Mouse (Mus musculus): ENCODE data around the gene Arfip1. TPM values are rescaled to one million over a fixed set of nuclear protein-coding genes. Genes with fewer than 3 reads are reported as not detected.

The Arfip1 gene
- polyA plus RNA-seq (2015; fragmentation: Nextera tagmentation; extraction: Ambion mirVana): 72.3 and 74.1 TPM in 2 replicates

DNA sequence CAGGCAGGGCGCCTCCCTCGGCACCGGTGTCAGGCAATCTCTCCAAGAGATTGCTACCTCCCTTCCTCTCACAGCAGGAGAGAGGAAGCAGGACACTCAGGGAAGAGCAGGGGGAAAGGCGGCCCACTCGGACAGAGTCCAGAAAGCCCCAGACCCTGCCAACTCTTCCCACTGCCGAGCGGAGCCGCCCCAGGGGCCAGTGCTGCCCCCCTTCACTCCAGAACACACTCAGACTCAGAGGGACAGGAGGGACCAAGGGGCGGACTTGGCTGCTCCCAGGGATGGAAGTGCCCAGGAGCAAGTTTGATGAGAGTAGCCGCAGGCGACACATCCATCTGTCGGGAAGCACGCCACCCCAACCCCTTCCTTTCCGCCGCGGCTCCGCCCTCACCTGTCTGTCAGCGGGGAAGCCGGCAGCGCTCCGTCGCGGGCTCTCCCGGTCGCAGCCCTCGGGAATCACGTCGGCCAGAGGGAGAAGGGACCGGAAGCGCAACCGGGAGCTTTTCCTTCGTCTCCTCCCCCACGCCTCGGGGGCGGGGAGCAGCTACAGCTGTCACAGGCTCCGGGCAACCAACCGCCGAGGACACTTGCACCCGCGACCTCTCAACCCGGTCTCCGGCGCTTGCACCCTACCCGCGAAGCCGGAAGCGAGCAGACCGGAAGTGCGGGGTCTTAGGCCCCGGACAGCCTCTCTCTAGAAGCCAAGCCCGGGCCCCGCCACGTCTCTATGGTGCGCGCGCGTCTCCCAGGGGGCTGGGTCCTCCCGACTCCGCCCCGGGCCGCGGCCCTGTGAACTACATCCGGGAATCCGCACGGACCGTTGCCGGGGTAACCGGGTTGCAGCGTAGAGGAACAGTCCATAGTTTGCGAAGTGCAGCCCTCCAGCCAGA, at the start of gene Arfip1:
Arfip1 (minus strand) TSS at position 603 of the 890 bp plus-strand sequence.
- peak; percentile 99 for ATAC-seq (ENCODE audit: insufficient read depth, low FRiP score)
- no peaks in the 10 kb centered on the region for H3K27me3 ChIP-seq (ENCODE audit: control insufficient read depth, insufficient read depth, low read length)
- WGBS: under 1% methylated on average over 70 of the region's 70 CpGs

DNA sequence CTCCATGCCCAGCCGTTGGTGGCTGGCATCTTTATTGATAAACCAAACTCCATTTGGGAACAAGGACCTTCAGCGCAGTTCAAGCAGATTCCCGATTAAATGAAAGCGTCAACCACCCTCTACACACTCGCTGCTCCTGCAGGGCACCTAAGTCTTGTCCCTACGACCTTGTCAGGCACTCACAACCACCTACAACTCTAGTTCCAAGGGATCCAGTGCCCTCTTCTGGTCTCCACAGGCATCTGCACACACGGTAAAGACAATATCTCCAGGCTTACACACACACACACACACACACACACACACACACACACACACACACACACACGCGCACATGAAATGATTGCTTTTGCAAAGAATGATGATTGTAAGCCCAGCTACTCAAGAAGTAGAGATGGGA, 49.2 kb upstream of the Arfip1 start:
- no peak overlapping the region for H3K27ac ChIP-seq (ENCODE audit: low read length)
- no peaks in the 10 kb centered on the region for H3K36me3 ChIP-seq (ENCODE audit: control insufficient read depth, insufficient read depth, low read length)
- H3K4me3 ChIP-seq (replicated peaks; ENCODE audit: low read length): no peak overlapping the region
- no peaks in the 10 kb centered on the region for H3K9me3 ChIP-seq (replicated peaks; ENCODE audit: control insufficient read depth, low read length)
- no peaks in the 10 kb centered on the region for H3K4me1 ChIP-seq (ENCODE audit: control insufficient read depth, insufficient read depth, low read length)
- H3K4me2 ChIP-seq (ENCODE audit: low read depth, low read length): no peak overlapping the region
- H3K9ac ChIP-seq (ENCODE audit: low read length): no peak overlapping the region
- WGBS: 94% methylated on average over 9 of the region's 9 CpGs
- no peaks in the 10 kb centered on the region for H3K27me3 ChIP-seq (ENCODE audit: control insufficient read depth, insufficient read depth, low read length)
- ATAC-seq (ENCODE audit: insufficient read depth, low FRiP score): no peak

More for the DNA sequence above, at the start of gene Arfip1:
- H3K4me1 ChIP-seq (ENCODE audit: control insufficient read depth, insufficient read depth, low read length): peaks cover 11% of the 10 kb centered on the region
- peak within 1 kb of the TSS; percentile 67 for H3K4me2 ChIP-seq (ENCODE audit: low read depth, low read length)
- H3K36me3 ChIP-seq (ENCODE audit: control insufficient read depth, insufficient read depth, low read length): no peaks in the 10 kb centered on the region
- peak within 1 kb of the TSS; percentile 88 for H3K4me3 ChIP-seq (replicated peaks; ENCODE audit: low read length)
- H3K9ac ChIP-seq (ENCODE audit: low read length): peak within 1 kb of the TSS; percentile 89
- H3K9me3 ChIP-seq (replicated peaks; ENCODE audit: control insufficient read depth, low read length): no peaks in the 10 kb centered on the region
- H3K27ac ChIP-seq (ENCODE audit: low read length): peak within 1 kb of the TSS; percentile 98

DNA sequence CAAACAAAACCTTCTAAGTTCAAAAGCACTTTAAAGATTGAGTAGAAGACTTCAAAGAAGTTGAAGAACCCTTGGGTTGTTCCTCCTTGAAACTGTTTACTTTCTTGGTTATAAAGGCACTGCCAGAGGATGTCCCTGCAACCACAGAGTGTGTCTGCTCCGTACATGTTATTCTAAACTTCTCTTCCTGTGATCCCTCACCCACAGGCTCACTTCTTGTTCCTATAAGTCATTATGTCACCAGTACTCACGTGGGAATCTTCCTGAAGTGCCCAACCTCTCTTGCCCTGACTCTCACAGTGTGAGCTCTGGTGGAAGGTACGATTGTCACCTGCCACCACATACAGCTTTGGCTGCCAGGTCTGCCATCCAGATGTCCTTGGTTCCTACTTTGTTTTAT, 39.6 kb upstream of the Arfip1 start:
- no peaks in the 10 kb centered on the region for H3K27me3 ChIP-seq (ENCODE audit: control insufficient read depth, insufficient read depth, low read length)

GRCm38 (mm10) chr3:84619725-84620124, 37.3 kb upstream of the Arfip1 start:
- Histone ChIP-seq H3K36me3 (ENCODE audit: control insufficient read depth, insufficient read depth, low read length) (no peaks in the 10 kb centered on the region), H3K4me1 (ENCODE audit: control insufficient read depth, insufficient read depth, low read length) (no peaks in the 10 kb centered on the region), H3K27me3 (ENCODE audit: control insufficient read depth, insufficient read depth, low read length) (no peaks in the 10 kb centered on the region), H3K9ac (ENCODE audit: low read length) (no peak overlapping the region), H3K4me2 (ENCODE audit: low read depth, low read length) (no peak overlapping the region), H3K4me3 (replicated peaks; ENCODE audit: low read length) (no peak overlapping the region), H3K27ac (ENCODE audit: low read length) (no peak overlapping the region), H3K9me3 (replicated peaks; ENCODE audit: control insufficient read depth, low read length) (no peaks in the 10 kb centered on the region)
- ATAC-seq (ENCODE audit: insufficient read depth, low FRiP score): no peak
- WGBS: 74% methylated on average over 6 of the region's 6 CpGs

More for the DNA sequence above, 39.6 kb upstream of the Arfip1 start:
- H3K9me3 ChIP-seq (replicated peaks; ENCODE audit: control insufficient read depth, low read length): no peaks in the 10 kb centered on the region
- WGBS: 48% methylated on average over 3 of the region's 3 CpGs
- no peak overlapping the region for H3K4me3 ChIP-seq (replicated peaks; ENCODE audit: low read length)
- no peak overlapping the region for H3K27ac ChIP-seq (ENCODE audit: low read length)
- no peaks in the 10 kb centered on the region for H3K36me3 ChIP-seq (ENCODE audit: control insufficient read depth, insufficient read depth, low read length)
- H3K4me2 ChIP-seq (ENCODE audit: low read depth, low read length): no peak overlapping the region
- peaks cover 3% of the 10 kb centered on the region; the same call in 1 of the 2 replicates for H3K4me1 ChIP-seq (ENCODE audit: control insufficient read depth, insufficient read depth, low read length)
- no peak overlapping the region for H3K9ac ChIP-seq (ENCODE audit: low read length)
- no peak for ATAC-seq (ENCODE audit: insufficient read depth, low FRiP score)

DNA sequence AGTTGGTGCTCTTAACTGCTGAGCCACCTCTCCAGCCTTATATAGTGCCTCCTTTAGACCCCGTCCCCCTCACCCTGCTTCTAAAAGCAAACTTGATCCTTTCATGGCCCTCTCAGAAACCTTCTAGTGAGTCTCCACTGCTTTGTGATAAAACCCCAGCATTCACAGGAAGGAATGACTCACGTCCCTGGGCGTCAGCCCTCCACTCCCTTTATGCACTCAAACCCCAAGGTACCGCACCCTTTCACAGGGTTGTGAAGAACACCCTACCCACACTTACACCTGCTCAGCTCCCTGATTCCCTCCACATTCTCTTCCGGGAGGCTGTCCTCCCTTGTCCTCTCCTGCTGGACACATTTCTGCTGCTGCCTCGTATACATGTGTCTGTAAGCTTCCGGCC, 36.6 kb upstream of the Arfip1 start:
- H3K4me1 ChIP-seq (ENCODE audit: control insufficient read depth, insufficient read depth, low read length): no peaks in the 10 kb centered on the region
- H3K4me3 ChIP-seq (replicated peaks; ENCODE audit: low read length): no peak overlapping the region
- H3K36me3 ChIP-seq (ENCODE audit: control insufficient read depth, insufficient read depth, low read length): no peaks in the 10 kb centered on the region
- 86% methylated on average over 7 of the region's 7 CpGs for WGBS
- H3K27me3 ChIP-seq (ENCODE audit: control insufficient read depth, insufficient read depth, low read length): no peaks in the 10 kb centered on the region
- no peak overlapping the region for H3K27ac ChIP-seq (ENCODE audit: low read length)
- H3K9ac ChIP-seq (ENCODE audit: low read length): no peak overlapping the region
- peak; percentile 44; the same call in 1 of the 2 replicates for ATAC-seq (ENCODE audit: insufficient read depth, low FRiP score)
- no peaks in the 10 kb centered on the region for H3K9me3 ChIP-seq (replicated peaks; ENCODE audit: control insufficient read depth, low read length)
- H3K4me2 ChIP-seq (ENCODE audit: low read depth, low read length): no peak overlapping the region

- ATAC-seq (ENCODE audit: insufficient read depth, low FRiP score): no peak
- Histone ChIP-seq H3K4me2 (ENCODE audit: low read depth, low read length) (no peak overlapping the region), H3K9me3 (replicated peaks; ENCODE audit: control insufficient read depth, low read length) (no peaks in the 10 kb centered on the region), H3K4me1 (ENCODE audit: control insufficient read depth, insufficient read depth, low read length) (no peaks in the 10 kb centered on the region), H3K4me3 (replicated peaks; ENCODE audit: low read length) (no peak overlapping the region), H3K9ac (ENCODE audit: low read length) (no peak overlapping the region), H3K36me3 (ENCODE audit: control insufficient read depth, insufficient read depth, low read length) (no peaks in the 10 kb centered on the region), H3K27ac (ENCODE audit: low read length) (no peak overlapping the region), H3K27me3 (ENCODE audit: control insufficient read depth, insufficient read depth, low read length) (no peaks in the 10 kb centered on the region)
- 80% methylated on average over 2 of the region's 2 CpGs for WGBS
These were observed 36.2 kb upstream of the Arfip1 start for GRCm38 (mm10) chr3:84618627-84619026.

DNA sequence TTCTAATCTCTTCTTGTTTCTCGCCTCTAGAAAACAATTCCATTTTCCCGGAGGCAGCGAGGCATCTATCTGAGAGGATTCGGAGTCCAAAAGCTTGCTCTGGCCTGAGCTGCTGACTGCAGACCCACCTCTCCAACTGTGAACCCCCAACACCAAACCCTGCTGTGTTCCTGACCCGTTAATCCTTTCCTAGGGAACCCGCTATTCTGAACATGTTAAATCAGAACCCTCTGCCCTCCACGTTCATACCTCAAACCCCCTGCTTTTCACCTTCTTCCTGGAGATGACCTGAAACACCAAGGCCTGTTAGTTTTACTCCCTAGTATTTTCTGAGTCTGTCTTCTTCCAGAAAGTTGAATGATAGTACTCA, 33.4 kb upstream of the Arfip1 start:
- ATAC-seq (ENCODE audit: insufficient read depth, low FRiP score): no peak
- 42% methylated on average over 7 of the region's 7 CpGs for WGBS
- H3K36me3 ChIP-seq (ENCODE audit: control insufficient read depth, insufficient read depth, low read length): no peaks in the 10 kb centered on the region
- H3K27me3 ChIP-seq (ENCODE audit: control insufficient read depth, insufficient read depth, low read length): no peaks in the 10 kb centered on the region
- no peak overlapping the region for H3K27ac ChIP-seq (ENCODE audit: low read length)
- no peak overlapping the region for H3K9ac ChIP-seq (ENCODE audit: low read length)
- H3K9me3 ChIP-seq (replicated peaks; ENCODE audit: control insufficient read depth, low read length): no peaks in the 10 kb centered on the region; the same call in 1 of the 2 replicates
- no peak overlapping the region for H3K4me3 ChIP-seq (replicated peaks; ENCODE audit: low read length)
- no peak overlapping the region for H3K4me2 ChIP-seq (ENCODE audit: low read depth, low read length)
- H3K4me1 ChIP-seq (ENCODE audit: control insufficient read depth, insufficient read depth, low read length): no peaks in the 10 kb centered on the region

- Histone ChIP-seq H3K27me3 (ENCODE audit: control insufficient read depth, insufficient read depth, low read length) (no peaks in the 10 kb centered on the region), H3K27ac (ENCODE audit: low read length) (no peak overlapping the region), H3K4me1 (ENCODE audit: control insufficient read depth, insufficient read depth, low read length) (no peaks in the 10 kb centered on the region), H3K9me3 (replicated peaks; ENCODE audit: control insufficient read depth, low read length) (no peaks in the 10 kb centered on the region; the same call in 1 of the 2 replicates), H3K4me2 (ENCODE audit: low read depth, low read length) (no peak overlapping the region), H3K36me3 (ENCODE audit: control insufficient read depth, insufficient read depth, low read length) (no peaks in the 10 kb centered on the region), H3K4me3 (replicated peaks; ENCODE audit: low read length) (no peak overlapping the region), H3K9ac (ENCODE audit: low read length) (no peak overlapping the region)
- WGBS: 25% methylated on average over 5 of the region's 5 CpGs
- no peak for ATAC-seq (ENCODE audit: insufficient read depth, low FRiP score)
These were observed 32.8 kb upstream of the Arfip1 start for GRCm38 (mm10) chr3:84615050-84615855.

All from stomach, embryonic 16.5 days (tissue).